16 mouse cellular contexts compared by ENCODE assay signal in genomic region chr2:31056070-31056469, GRCm38 (mm10).
DNase-seq lines count a peak whose midpoint lies in the region; ATAC-seq and TF ChIP-seq lines count a peak whose summit lies in the region.
"Had no signal": no experiment of that assay in that cellular context is flagged by ENCODE, and none has a peak within 500 bp of the region (broad histone marks: within the 10 kb centered on the region; RNA-seq: fewer than 3 reads in every experiment).

No protein-coding gene starts in this region.

- H3K4me2 ChIP-seq in hindbrain, postnatal 0 days (ENCODE audit: low read depth, low read length), result no peak overlapping the region
- no peak overlapping the region for H3K4me2 ChIP-seq in hindbrain, embryonic 12.5 days (replicated peaks)
- no peak overlapping the region for H3K4me2 ChIP-seq in CH12.LX (ENCODE audit: insufficient read depth, low read depth, poor library complexity, severe bottlenecking)
- H3K4me2 ChIP-seq: hindbrain, embryonic 14.5 days; limb, embryonic 15.5 days; neural tube, embryonic 15.5 days had no signal

- TF ChIP-seq EP300 in CH12.LX (IDR thresholded peaks at IDR 0.05; ENCODE audit: low read length), result no peak

- ATAC-seq in hindbrain, postnatal 0 days, result no peak
- ATAC-seq in hindbrain, embryonic 12.5 days (ENCODE audit: low FRiP score), result no peak
- no peak for ATAC-seq in megakaryocyte, adult 5-6 weeks (ENCODE audit: poor library complexity, severe bottlenecking)

- H3K79me2 ChIP-seq in CH12.LX (replicated peaks; ENCODE audit: control insufficient read depth, extremely low read depth, insufficient read depth, poor library complexity, severe bottlenecking), result no peaks in the 10 kb centered on the region

- no peak for TF ChIP-seq POLR2A in CH12.LX (IDR thresholded peaks at IDR 0.05; ENCODE audit: low read depth, low read length)

- 0 out of 2 replicates have a peak, but pooled peaks have one; percentile 14 for TF ChIP-seq CTCF in hindbrain, postnatal 0 days (IDR thresholded peaks at IDR 0.05; ENCODE audit: low read depth)
- TF ChIP-seq CTCF in CH12.LX (conservative IDR thresholded peaks at IDR 0.05 in 1 of 2, IDR thresholded peaks at IDR 0.05 in 1 of 2; ENCODE audit: low read depth in 2 of 2, low read length in 2 of 2), result peak in 1 of 2 experiments; percentile 34; a peak in 3 of 4 replicates

- no peak; the same call in none of the 2 replicates for TF ChIP-seq RAD21 in CH12.LX (IDR thresholded peaks at IDR 0.05; ENCODE audit: low read depth, low read length)

- H3K9ac ChIP-seq in hindbrain, postnatal 0 days (replicated peaks; ENCODE audit: low read length), result no peak overlapping the region
- H3K9ac ChIP-seq in hindbrain, embryonic 12.5 days, result no peak overlapping the region
- no peak overlapping the region for H3K9ac ChIP-seq in CH12.LX (ENCODE audit: insufficient read depth, low read depth)
- H3K9ac ChIP-seq: hindbrain, embryonic 14.5 days; limb, embryonic 15.5 days; neural tube, embryonic 15.5 days had no signal

- no peak overlapping the region for H3K4me3 ChIP-seq in hindbrain, postnatal 0 days (ENCODE audit: low read length)
- no peak overlapping the region for H3K4me3 ChIP-seq in hindbrain, embryonic 12.5 days
- peak overlapping the region; percentile 53 for H3K4me3 ChIP-seq in megakaryocyte, embryonic 14.5 days (replicated peaks)
- no peak overlapping the region for H3K4me3 ChIP-seq in CH12.LX (replicated peaks in 1 of 3; ENCODE audit: low read depth in 2 of 3, low read length in 2 of 3, poor library complexity in 1 of 3)
- H3K4me3 ChIP-seq: erythroblast, embryonic 14.5 days; limb, embryonic 15.5 days; neural tube, embryonic 15.5 days had no signal

- no peaks in the 10 kb centered on the region for H3K27me3 ChIP-seq in hindbrain, postnatal 0 days (ENCODE audit: insufficient read depth, low read length)
- no peaks in the 10 kb centered on the region for H3K27me3 ChIP-seq in hindbrain, embryonic 12.5 days
- H3K27me3 ChIP-seq in megakaryocyte, embryonic 14.5 days (replicated peaks), result no peaks in the 10 kb centered on the region
- H3K27me3 ChIP-seq in CH12.LX (replicated peaks), result no peaks in the 10 kb centered on the region
- H3K27me3 ChIP-seq: limb, embryonic 15.5 days; neural tube, embryonic 15.5 days had no signal

- no peaks in the 10 kb centered on the region for H3K4me1 ChIP-seq in hindbrain, postnatal 0 days (ENCODE audit: insufficient read depth, low read length)
- no peaks in the 10 kb centered on the region for H3K4me1 ChIP-seq in hindbrain, embryonic 12.5 days
- peaks cover 74% of the 10 kb centered on the region for H3K4me1 ChIP-seq in megakaryocyte, embryonic 14.5 days
- peaks cover 13 to 46% of the 10 kb centered on the region in 2 experiments for H3K4me1 ChIP-seq in CH12.LX (ENCODE audit: control insufficient read depth in 1 of 2, insufficient read depth in 2 of 2)
- H3K4me1 ChIP-seq: limb, embryonic 15.5 days; neural tube, embryonic 15.5 days had no signal

- dilution Hi-C loops in CH12.LX (cut with MboI; ENCODE audit: extremely low pct_ligation_motif_present, extremely low pct_unique_long_range_greater_than_20kb, low sequenced_read_pairs), result no loop called here

- 96% methylated on average over 3 of the region's 3 CpGs for WGBS in hindbrain, postnatal 0 days
- WGBS in hindbrain, embryonic 12.5 days, result 97% methylated on average over 3 of the region's 3 CpGs

- DNase-seq in hindbrain, postnatal 0 days (ENCODE audit: low spot score), result no peak
- no peak for DNase-seq in CH12.LX (ENCODE audit: extremely low read depth)
- peak; percentile 55 for DNase-seq in induced T-regulatory cell, adult 2 months (ENCODE audit: low read depth)
- DNase-seq in urinary bladder, postnatal 4 days (ENCODE audit: low spot score in 2 of 2), result no peak
- DNase-seq: adrenal gland, adult 8-10 months; cerebellum, adult 9-11 months; gastrocnemius, postnatal 36 days; kidney, adult 9 months; lung, postnatal 4 days had no signal

- in situ Hi-C loops in CH12.LX (cut with MboI; ENCODE audit: low pct_ligation_motif_present, low pct_unique_long_range_greater_than_20kb, low sequenced_read_pairs), result loop anchor here (25.0 kb wide), 1 partner anchor 406 kb away; the partner anchor contains the start of gene Ass1

- H3K36me3 ChIP-seq in hindbrain, postnatal 0 days (ENCODE audit: insufficient read depth, low read length), result peaks cover 47% of the 10 kb centered on the region
- peaks cover 40% of the 10 kb centered on the region for H3K36me3 ChIP-seq in hindbrain, embryonic 12.5 days
- H3K36me3 ChIP-seq in megakaryocyte, embryonic 14.5 days (replicated peaks; ENCODE audit: low read length), result peaks cover 95% of the 10 kb centered on the region
- H3K36me3 ChIP-seq in CH12.LX (replicated peaks in 1 of 2; ENCODE audit: control insufficient read depth in 1 of 2, insufficient read depth in 1 of 2, low read length in 1 of 2), result peaks cover 68 to 81% of the 10 kb centered on the region in 2 experiments

- no peak overlapping the region for H3K27ac ChIP-seq in hindbrain, postnatal 0 days
- H3K27ac ChIP-seq in hindbrain, embryonic 12.5 days, result no peak overlapping the region
- no peak overlapping the region for H3K27ac ChIP-seq in CH12.LX (ENCODE audit: insufficient read depth, low read depth)
- H3K27ac ChIP-seq: hindbrain, embryonic 14.5 days; limb, embryonic 15.5 days; neural tube, embryonic 15.5 days had no signal

- no peaks in the 10 kb centered on the region for H3K9me3 ChIP-seq in hindbrain, postnatal 0 days (ENCODE audit: low read length)
- H3K9me3 ChIP-seq in hindbrain, embryonic 12.5 days (replicated peaks), result no peaks in the 10 kb centered on the region
- no peaks in the 10 kb centered on the region for H3K9me3 ChIP-seq in megakaryocyte, embryonic 14.5 days
- peaks cover 10% of the 10 kb centered on the region for H3K9me3 ChIP-seq in CH12.LX (replicated peaks; ENCODE audit: low read length)
- H3K9me3 ChIP-seq: limb, embryonic 15.5 days; neural tube, embryonic 15.5 days had no signal

TF ChIP-seq in CH12.LX, 34 proteins besides CTCF, POLR2A, EP300 and RAD21:
- no peak for TF ChIP-seq CHD1 (IDR thresholded peaks at IDR 0.05; ENCODE audit: low read depth, low read length)
- no peak for TF ChIP-seq ZKSCAN1 (IDR thresholded peaks at IDR 0.05; ENCODE audit: borderline replicate concordance, low read depth, low read length)
- no peak for TF ChIP-seq BHLHE40 (IDR thresholded peaks at IDR 0.05; ENCODE audit: low read depth, low read length)
- TF ChIP-seq ZC3H11A (IDR thresholded peaks at IDR 0.05; ENCODE audit: low read depth, low read length), result no peak
- no peak for TF ChIP-seq MAFK (IDR thresholded peaks at IDR 0.05; ENCODE audit: insufficient replicate concordance, low read length)
- no peak for TF ChIP-seq MYC (IDR thresholded peaks at IDR 0.05; ENCODE audit: low read depth, low read length)
- TF ChIP-seq TBP (conservative IDR thresholded peaks at IDR 0.05; ENCODE audit: low read depth, low read length), result no peak
- peak; percentile 23 for TF ChIP-seq SMC3 (IDR thresholded peaks at IDR 0.05; ENCODE audit: low read depth, low read length)
